Mouse (Mus musculus) frontal cortex, adult 2 months (tissue): ENCODE data around the gene Cacna1d. TPM values are rescaled to one million over a fixed set of nuclear protein-coding genes. Genes with fewer than 3 reads are reported as not detected.

Experiments
- DNase-seq, 2 experiments: peaks; one replicate each; pipeline ENCODE4 v3.0.0; 2022; ENCODE audit warnings: low spot score in 1 of 2; ENCODE audit errors: extremely low spot score in 1 of 2
- polyA plus RNA-seq: library from polyadenylated mRNA; depleted of rRNA; stranded (reverse); fragments of >200 nt; gene quantifications from 2 replicates; pipeline ENCODE4 v1.2.3, GENCODE M21; 2012

Gene Cacna1d
- polyA plus RNA-seq, 1 experiment = 80.3 TPM

- DNase-seq = peak; percentile 55 to 58
Measured at GRCm38 (mm10) chr14:30284022-30284421, 207.2 kb downstream of the Cacna1d start.

DNA sequence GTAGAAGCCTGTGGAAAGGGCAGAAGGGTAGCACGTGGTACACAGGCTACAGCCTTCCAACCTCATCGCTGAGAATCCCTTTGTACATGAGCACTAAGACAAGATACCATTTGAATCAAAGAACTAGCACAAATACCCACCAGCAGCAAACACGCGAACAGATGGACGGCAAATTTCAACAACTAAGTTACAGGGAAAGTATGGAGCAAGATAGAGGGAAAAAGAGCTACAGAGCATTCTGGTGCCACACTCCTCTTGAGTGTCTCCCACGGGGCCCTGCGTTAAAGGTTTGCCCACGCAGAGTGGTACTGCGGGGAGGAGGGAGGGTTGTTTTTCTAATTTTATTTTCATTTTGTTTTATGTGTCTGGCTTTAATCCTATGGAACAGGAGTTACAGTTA is 215.7 kb downstream of the Cacna1d start:
- peak in 1 of 2 experiments; percentile 43 for DNase-seq

DNA sequence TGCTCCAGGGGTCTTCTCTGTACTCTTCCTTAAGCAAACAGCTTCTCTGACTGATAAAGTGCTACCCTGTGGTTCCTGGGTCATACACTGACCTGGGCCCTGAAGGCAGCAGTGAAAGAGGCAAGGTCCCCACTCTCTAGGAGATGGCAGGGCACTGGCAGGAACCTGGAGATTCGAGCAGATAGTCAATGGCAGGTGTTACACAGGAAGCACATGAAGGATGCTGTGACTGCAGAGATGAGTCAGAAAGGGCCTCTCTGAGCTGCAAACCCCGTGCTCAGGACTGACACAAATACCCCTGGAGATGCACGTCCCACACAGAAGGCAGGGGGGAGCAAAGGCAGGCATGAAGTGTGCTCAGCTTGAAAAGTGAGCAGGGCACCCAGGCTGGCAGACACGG is 218.3 kb downstream of the Cacna1d start:
- peak in 1 of 2 experiments; percentile 42 for DNase-seq

GRCm38 (mm10) chr14:30272523-30272922 is 218.7 kb downstream of the Cacna1d start:
- peak in 1 of 2 experiments; percentile 31 for DNase-seq

DNA sequence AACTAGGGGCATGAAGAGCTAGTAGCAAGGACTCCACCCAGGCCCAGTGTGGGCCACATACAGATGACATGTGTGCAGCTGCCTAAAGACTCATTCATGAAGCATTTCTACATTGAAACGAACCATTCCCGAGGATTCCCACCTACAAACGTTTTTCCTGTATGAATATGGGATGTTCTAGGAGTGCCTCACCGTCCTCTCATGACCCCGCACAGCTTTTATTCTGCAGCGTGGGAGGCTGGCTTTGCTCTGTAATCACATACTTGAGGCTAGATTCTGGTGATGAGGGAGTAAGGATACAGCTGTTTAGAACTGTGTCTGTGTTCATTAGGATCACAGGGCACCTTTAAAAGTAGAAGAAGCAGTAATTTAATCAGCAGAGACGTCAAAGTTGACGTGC is 219.4 kb downstream of the Cacna1d start:
- DNase-seq = peak in 1 of 2 experiments; percentile 46

- no peak for DNase-seq
Measured at GRCm38 (mm10) chr14:30270350-30270749, 220.9 kb downstream of the Cacna1d start.

- no peak for DNase-seq
Measured at GRCm38 (mm10) chr14:30265728-30266127, 225.5 kb downstream of the Cacna1d start.

DNA sequence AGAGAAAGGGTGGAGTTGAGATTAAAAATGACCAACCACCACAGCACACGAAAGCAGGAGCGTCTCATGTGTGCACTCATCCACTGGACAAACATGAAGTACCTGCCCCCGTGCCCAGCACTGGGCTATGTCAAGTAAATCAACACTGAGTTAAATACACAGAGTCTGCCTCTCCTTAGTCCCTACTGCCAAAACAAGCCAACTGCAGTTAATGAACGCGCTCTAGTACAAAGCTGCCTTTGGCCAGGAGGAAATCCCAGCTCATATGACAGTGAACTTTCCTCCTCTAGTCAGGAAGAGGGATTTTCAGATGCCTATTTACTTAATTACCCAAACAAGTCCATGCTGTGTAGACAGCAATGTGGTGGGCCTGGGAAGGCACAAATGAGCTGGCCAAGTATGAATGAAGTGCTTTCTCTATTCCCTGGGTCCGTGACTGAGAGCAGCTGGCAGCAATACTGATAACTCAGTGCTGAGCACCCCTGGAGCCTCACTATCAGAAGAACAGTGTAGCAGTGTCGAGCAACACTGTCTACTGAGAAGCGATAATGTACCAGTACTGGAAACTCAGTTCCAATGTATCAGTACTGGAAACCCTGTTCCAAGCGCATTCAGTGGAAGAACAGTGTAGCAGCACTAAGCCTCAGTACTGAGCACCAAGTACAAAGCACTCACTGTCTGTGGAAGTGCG is 229.5 kb downstream of the Cacna1d start:
- DNase-seq = no peak

DNA sequence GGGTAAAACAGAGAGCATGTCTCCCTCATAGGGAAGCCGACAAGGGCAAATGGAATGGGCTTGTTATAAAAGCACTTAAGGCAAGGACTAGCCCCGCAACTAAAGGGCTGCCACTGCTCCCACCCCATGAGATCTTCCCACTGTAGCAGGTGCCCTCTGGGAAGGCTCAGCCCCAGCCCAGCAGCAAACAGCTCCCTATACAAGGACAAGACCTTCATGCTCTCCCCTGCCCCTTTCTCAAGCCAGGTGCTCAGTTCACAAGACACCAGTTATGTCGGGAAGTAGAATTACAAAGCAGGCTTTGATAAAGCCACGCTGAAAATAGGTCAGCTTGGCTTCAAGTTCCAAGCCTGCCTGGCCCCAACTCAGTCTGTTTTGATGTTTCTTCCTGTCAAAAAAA is 233.6 kb downstream of the Cacna1d start:
- DNase-seq = no peak

DNA sequence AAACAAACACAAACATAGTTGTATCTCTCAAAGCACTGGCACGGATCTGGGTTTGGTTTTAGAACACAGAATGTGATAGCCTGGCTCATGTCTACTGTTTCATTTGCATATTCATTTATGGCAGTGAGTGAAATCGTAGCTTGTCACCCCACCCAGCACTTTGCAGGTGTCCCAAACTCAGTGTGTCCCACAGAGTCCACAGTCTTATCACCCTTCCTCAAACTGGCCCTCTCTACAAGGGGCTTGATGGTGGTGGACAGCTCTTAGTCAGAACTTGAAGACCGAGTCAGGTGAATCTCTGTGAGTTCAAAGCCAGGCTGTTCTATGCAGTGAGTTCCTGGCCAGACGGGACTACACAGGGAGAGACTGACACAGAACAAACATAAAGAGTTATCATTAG is 234.8 kb downstream of the Cacna1d start:
- DNase-seq = no peak

GRCm38 (mm10) chr14:30255701-30256400 is 235.4 kb downstream of the Cacna1d start:
- no peak for DNase-seq

DNA sequence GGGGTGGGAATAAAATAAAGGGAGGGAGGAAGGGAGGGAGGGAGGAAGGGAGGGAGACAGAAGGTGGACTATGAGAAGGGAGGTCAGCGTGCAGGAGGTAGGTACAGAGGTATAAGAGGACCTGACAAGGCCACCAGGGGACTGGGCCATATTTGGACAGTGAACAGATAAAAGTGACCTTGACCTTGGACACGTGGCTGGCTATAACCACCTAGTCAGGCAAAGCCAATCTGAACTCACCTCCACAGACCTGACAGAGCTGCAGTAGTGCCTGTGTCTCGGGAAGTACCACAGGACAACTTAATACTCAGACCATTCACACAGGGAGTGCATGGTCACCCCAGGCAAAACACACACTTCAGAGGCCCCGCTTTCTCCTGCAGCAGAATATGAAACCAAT is 236.5 kb downstream of the Cacna1d start:
- no peak for DNase-seq

DNA sequence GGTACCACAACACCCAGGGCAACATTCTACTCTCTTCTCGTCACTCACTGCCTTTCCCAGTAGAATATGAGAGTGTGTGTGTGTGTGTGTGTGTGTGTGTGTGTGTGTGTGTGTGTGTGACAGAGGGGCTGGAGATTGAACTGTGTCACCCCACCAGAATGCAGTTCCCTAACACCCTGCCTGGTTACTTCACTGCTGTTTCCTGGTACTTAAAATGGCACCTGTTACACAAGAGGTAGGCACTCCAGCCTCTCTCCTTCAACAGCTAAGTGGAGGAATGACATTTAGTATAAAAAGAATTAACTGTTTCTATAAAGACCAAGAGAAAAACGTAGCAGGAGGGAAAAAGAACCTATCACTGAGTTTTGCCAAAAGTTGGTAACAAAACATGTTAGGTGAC is 238.4 kb downstream of the Cacna1d start:
- DNase-seq = no peak

DNA sequence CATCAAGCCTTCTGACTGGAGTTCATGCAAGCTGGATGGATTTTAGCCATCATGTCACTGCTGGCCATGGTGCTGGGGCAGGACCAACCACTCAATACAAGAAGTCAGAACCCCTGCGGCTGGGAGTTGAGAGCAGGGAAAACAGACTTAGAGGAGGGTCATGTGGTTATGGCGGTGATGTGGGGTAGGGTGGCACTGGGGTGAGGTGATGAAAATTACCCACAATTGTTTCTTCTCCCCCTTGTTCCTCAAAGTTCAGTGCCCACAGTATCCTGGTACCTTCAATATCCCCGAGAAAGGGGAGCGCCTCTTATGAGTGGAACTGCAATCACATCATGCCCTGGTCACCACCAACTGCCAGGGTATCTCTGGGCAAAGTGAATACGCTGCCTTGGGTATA is 239.9 kb downstream of the Cacna1d start:
- DNase-seq = no peak

DNA sequence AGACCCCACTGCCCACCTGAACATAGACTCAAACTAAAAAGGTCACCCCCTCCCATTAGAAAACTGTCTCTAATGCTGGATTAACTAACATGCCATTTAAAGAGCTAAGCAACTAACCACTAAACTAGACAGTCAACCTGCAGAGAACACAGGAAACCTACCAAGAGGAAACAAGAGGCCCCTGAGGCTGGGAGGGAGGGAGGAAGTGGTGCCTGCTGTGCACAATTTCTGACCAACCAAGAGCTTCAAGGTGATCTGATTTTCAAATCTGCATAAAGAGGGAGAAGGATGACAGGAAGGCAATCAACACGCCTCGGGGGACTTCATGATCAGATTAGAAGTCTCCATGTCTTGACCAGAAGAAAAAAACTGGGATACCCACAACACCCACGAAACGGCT is 241.7 kb downstream of the Cacna1d start:
- no peak for DNase-seq

- peak in 1 of 2 experiments; percentile 54 for DNase-seq
Measured at GRCm38 (mm10) chr14:30248811-30249210, 242.4 kb downstream of the Cacna1d start.

DNA sequence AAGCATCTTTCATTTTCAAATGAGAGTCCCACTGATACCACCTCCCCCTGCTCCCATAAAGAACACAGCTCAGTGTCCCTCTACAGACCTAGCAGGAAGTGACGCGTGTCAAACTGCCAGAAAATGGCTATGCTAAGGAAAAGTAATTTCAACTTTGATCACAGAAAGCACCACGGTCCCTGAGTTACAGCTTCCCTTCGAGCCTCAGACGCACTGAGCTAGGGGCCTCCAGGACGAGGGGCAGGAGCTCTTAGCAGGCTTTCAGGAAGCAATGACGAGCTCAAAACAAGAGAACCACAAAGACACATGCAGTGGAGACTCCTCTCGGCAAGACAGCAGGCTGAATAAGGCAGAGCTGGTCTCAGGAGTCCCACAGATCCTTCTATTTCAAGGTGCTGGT is 243.1 kb downstream of the Cacna1d start:
- no peak for DNase-seq

GRCm38 (mm10) chr14:30247606-30248005 is 243.6 kb downstream of the Cacna1d start:
- DNase-seq = no peak

DNA sequence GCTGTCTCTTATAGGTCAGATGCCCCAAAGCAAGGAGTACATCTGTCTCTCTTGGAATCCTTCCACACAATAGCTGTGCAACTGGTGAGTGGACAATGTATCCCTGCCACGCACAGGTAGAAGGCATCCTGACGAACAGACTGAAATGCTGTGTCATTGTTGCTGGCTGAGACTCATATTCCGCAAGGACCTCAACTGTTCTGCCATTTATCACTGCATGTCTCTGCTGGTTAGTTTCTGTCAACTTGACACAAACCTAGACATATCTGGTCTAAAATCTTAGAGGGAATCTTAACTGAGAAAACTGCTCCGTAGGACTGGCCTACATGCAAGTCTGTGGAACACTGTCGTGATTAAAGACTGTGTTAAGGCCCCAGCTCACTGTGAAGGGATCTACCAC is 246.5 kb downstream of the Cacna1d start:
- no peak for DNase-seq

GRCm38 (mm10) chr14:30242818-30243205 is 248.4 kb downstream of the Cacna1d start:
- DNase-seq = no peak

DNA sequence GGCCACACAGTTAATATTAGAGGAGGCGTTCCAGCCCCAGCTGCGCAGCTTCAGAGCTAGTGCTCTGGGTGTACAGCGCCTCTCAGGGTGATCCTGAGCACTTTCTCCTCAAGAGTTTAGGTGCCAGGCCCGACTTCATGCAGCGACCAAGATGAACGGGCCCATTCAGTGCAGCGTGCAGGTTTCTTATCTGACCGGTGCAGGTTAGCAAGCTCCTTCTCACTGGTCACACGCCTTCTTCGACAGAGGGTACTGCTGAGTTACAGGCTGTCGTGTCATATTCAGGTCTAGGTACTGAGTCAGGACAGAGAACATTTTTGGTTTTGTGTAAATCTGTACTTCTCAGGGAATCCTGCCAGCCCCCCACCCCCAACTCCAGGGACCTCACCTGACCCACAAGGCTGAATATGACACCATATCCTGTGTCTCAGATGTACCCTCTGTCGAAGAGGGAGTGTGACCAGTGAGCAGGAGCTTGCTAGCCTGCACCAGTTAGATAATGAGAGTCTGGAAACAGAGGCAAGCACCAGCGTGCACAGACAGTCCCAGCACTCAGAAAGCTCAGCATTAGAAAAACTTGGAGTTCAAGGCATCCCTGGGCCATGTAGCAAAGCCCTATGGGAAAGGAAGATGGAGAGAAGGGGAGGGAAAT is 249.0 kb downstream of the Cacna1d start:
- DNase-seq = no peak
